Mouse (Mus musculus) ES-Bruce4 (cell line): ENCODE data around the gene Ddias. TPM values are rescaled to one million over a fixed set of nuclear protein-coding genes. Genes with fewer than 3 reads are reported as not detected.

ENCODE experiments used
- H3K27ac ChIP-seq: 2 replicates; pipeline ENCODE4 v1.5.1; 2012; ENCODE audit warnings: low read length, inconsistent platforms; ENCODE audit not compliant: insufficient read depth
- H3K27me3 ChIP-seq: 2 replicates; pipeline ENCODE4 v1.6.1; 2012; ENCODE audit warnings: mild to moderate bottlenecking, low read length, inconsistent platforms; ENCODE audit not compliant: control insufficient read depth, poor library complexity, insufficient read depth, severe bottlenecking
- H3K36me3 ChIP-seq: 2 replicates; pipeline ENCODE4 v1.6.1; 2012; ENCODE audit warnings: inconsistent platforms, mild to moderate bottlenecking, low read length, moderate library complexity; ENCODE audit not compliant: control insufficient read depth, poor library complexity, insufficient read depth, severe bottlenecking
- H3K4me1 ChIP-seq: one replicate; pipeline ENCODE4 v1.8.1; 2011; ENCODE audit warnings: low read length; ENCODE audit not compliant: control insufficient read depth, insufficient read depth
- H3K4me3 ChIP-seq: 2 replicates; pipeline ENCODE4 v1.5.1; 2011; ENCODE audit warnings: low read depth, mild to moderate bottlenecking, low read length
- H3K9ac ChIP-seq: 2 replicates; pipeline ENCODE4 v1.6.1; 2012; ENCODE audit warnings: low read depth, mild to moderate bottlenecking, inconsistent platforms; ENCODE audit not compliant: poor library complexity, severe bottlenecking
- H3K9me3 ChIP-seq: replicated peaks from 2 replicates; pipeline ENCODE4 v1.6.1; 2012; ENCODE audit warnings: mild to moderate bottlenecking, low read length, inconsistent platforms; ENCODE audit not compliant: control insufficient read depth, poor library complexity, insufficient read depth, severe bottlenecking
- CTCF ChIP-seq: IDR thresholded peaks from one replicate; pipeline ENCODE4 v1.8.1; 2011; ENCODE audit warnings: low read depth, low read length
- EP300 ChIP-seq: IDR thresholded peaks from 2 replicates; pipeline ENCODE4 v1.6.1; 2011; ENCODE audit warnings: low read depth, low read length; ENCODE audit not compliant: insufficient read depth
- POLR2A ChIP-seq: IDR thresholded peaks from one replicate; pipeline ENCODE4 v1.8.1; 2011; ENCODE audit warnings: low read length; ENCODE audit not compliant: insufficient read depth
- polyA plus RNA-seq: library from polyadenylated mRNA; stranded (reverse); fragments of >200 nt; gene quantifications from 2 replicates; pipeline ENCODE4 v1.2.4, GENCODE M21; 2011; ENCODE audit warnings: low read depth; ENCODE audit not compliant: missing spikeins, insufficient read depth, insufficient read length

The Ddias gene
- polyA plus RNA-seq, 1 experiment = 64.5 TPM

DNA sequence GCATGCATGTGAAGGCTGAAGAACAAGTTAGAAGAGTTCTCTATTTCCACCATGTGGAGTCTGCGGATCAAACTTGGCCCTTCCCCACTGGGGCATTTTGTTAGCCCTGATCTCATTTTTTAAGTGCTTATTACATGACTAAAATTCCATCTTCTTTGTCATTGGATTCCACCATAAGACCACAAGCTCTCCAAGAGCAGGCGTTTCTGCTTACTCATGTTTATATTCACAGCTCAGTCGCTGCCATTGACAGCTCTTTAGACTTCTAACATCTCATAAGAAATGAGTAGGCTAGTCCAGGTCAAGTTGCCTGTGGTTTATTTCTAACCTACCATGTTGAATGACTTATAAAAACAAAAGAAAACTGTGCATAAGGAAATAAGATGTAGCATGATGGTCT lies 47.8 kb downstream of the Ddias start:
- Histone ChIP-seq H3K4me1 (no peaks in the 10 kb centered on the region), H3K27me3 (no peaks in the 10 kb centered on the region), H3K9ac (no peak overlapping the region), H3K27ac (no peak overlapping the region), H3K9me3 (no peaks in the 10 kb centered on the region), H3K36me3 (no peaks in the 10 kb centered on the region), H3K4me3 (no peak overlapping the region)
- TF ChIP-seq POLR2A (no peak), CTCF (no peak), EP300 (no peak)

DNA sequence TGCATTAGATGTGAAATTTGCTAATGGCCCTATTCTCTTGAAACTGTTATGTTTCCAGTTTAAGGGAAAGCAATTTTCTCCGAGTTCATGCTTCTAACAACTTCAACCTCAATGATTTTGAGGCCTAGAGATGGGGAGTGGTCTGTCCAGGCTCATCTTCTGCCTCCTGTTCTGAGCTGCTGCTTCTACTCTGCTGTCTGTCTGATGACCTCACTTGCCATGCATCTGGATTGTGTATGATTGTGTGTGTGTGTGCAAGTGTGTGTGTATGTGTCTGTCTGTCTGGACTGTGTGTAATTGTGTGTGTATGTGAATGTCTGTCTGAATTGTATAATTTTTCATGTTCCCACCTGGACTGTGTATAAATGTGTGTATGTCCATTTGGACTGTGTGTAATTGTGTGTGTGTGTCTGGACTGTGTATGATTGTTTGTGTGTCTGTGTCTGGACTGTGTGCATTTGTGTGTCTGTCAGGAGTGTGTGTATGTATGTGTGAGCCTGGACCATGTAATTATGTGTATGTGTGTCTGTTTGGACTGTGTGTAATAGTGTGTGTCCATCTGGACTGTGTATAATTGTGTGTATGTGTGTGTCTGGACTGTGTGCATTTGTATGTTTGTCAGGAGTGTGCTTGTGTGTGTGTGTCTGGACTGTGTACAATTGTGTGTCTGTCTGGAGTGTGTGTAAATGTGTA lies 51.5 kb downstream of the Ddias start:
- Histone ChIP-seq H3K27me3 (no peaks in the 10 kb centered on the region), H3K4me1 (no peaks in the 10 kb centered on the region), H3K36me3 (no peaks in the 10 kb centered on the region), H3K9me3 (no peaks in the 10 kb centered on the region), H3K9ac (no peak overlapping the region), H3K27ac (no peak overlapping the region), H3K4me3 (no peak overlapping the region)
- TF ChIP-seq CTCF = no peak
- TF ChIP-seq POLR2A = no peak
- no peak for TF ChIP-seq EP300

DNA sequence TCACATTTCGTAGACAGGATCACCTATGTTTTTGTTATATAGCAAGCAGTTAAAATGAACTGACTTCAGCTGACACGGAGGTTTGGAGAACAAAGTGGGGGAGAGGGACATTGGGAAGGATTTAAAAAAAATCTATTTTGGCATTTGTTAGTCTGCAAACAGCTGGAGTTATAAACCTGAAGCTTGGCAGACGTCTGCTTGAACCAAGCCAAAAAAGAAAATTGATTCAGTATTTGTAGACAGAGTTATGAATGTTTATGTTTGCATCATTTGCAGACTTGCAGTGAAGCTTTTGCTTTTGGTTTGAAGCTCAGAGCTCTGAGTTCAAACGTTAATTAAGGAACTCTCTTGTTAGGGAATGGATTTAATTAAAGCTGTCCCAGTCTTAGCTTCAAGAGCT lies 52.2 kb downstream of the Ddias start:
- Histone ChIP-seq H3K9ac (no peak overlapping the region), H3K27ac (no peak overlapping the region), H3K27me3 (no peaks in the 10 kb centered on the region), H3K4me3 (no peak overlapping the region), H3K4me1 (no peaks in the 10 kb centered on the region), H3K36me3 (no peaks in the 10 kb centered on the region), H3K9me3 (no peaks in the 10 kb centered on the region)
- TF ChIP-seq EP300 (no peak), CTCF (no peak), POLR2A (no peak)

DNA sequence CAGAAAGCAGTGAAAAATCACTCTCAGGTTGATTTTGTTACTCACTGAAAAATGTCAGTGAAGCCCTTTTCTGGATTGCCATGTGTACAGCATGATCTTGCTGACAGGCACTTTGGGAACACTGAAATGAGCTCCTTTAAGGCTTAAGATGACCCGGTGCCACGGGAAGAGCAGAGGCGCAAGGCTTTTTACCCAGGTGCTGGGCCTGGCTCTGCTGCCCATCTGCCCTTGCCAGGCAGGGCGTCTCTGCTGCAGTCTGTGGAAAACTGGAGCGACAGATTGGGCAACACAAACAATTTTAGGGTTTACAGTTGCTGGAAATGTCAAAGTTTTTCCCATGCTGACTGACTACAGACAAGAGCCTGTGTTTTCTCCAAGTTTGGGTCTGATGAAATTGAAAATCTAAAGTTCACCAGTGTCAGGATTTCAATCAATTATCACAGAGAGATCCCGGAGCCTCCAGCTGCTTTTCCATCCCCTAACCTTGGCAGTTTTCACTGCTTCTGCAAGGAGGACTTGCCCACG lies 53.0 kb downstream of the Ddias start:
- TF ChIP-seq POLR2A (no peak), EP300 (no peak), CTCF (no peak)
- Histone ChIP-seq H3K36me3 (no peaks in the 10 kb centered on the region), H3K4me1 (no peaks in the 10 kb centered on the region), H3K9me3 (no peaks in the 10 kb centered on the region), H3K27ac (no peak overlapping the region), H3K9ac (no peak overlapping the region), H3K27me3 (no peaks in the 10 kb centered on the region), H3K4me3 (no peak overlapping the region)

DNA sequence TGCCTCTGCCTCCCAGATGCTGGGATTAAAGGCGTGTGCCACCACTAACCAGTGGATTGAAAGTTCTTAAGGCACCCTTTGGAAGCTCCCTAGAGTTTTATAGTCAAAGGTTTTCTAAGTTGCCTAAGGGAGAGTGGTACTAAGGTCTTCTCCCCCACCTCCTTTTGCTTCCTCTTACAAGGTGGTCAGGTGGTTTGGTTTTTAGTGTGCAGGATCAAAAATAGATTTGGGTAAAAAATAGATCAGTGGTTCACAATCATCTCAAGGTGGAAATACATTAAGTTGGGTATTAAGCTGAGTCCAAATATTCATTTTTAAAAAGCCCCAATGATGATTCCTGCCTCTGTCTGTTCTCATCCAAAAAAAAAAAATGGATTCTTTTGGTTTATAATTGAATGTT lies 53.6 kb downstream of the Ddias start:
- no peak overlapping the region for H3K4me3 ChIP-seq
- TF ChIP-seq CTCF (no peak), POLR2A (no peak)
- H3K36me3 ChIP-seq = no peaks in the 10 kb centered on the region
- H3K27ac ChIP-seq = no peak overlapping the region
- H3K4me1 ChIP-seq = no peaks in the 10 kb centered on the region
- no peaks in the 10 kb centered on the region for H3K9me3 ChIP-seq
- H3K9ac ChIP-seq = no peak overlapping the region
- no peaks in the 10 kb centered on the region for H3K27me3 ChIP-seq

DNA sequence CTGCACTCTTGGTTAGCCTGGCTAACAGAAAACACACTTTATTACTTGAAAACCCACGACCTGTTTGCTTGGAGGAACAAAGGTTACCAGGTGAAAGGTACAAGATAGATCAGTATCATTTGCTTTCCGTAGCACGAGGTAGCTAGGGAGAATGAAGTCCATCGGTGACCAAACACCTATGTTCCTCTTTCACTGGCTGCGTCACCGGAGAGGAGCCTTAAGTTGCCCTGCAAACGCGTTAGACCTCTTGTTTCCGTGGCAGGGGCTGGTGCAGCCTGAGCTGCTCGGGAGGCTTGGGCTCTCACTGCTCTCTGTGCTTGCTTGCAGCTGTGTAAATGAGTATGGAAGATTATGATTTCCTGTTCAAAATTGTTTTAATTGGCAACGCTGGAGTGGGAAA lies 54.4 kb downstream of the Ddias start:
- Histone ChIP-seq H3K9me3 (no peaks in the 10 kb centered on the region), H3K36me3 (no peaks in the 10 kb centered on the region), H3K27ac (no peak overlapping the region), H3K4me1 (no peaks in the 10 kb centered on the region), H3K4me3 (no peak overlapping the region), H3K27me3 (no peaks in the 10 kb centered on the region), H3K9ac (no peak overlapping the region)
- TF ChIP-seq POLR2A (no peak), EP300 (no peak), CTCF (no peak)
